Mouse (Mus musculus) stomach, embryonic 14.5 days (tissue): Measurements from ENCODE around the gene Gm5773. TPM values are rescaled to one million over a fixed set of nuclear protein-coding genes. Genes with fewer than 3 reads are reported as not detected.
"Not testable (repeated sequence)": the region's sequence is repeated elsewhere in the genome, so short reads cannot be mapped to it uniquely, and the experiment has no call there.

ENCODE experiments used
- ATAC-seq: fragments of 200-750 bp; cut with Nextera tagmentation; 2 replicates; pipeline ENCODE4 v1.8.0; 2017; ENCODE audit warnings: low read depth, moderate TSS enrichment; ENCODE audit not compliant: insufficient number of reproducible peaks, insufficient read depth, low FRiP score
- H3K27ac ChIP-seq: fragments of 300-500 bp; sonication (generic); 2 replicates; pipeline ENCODE4 v1.5.1; 2014; ENCODE audit warnings: mild to moderate bottlenecking, low read length, moderate library complexity, mixed read lengths
- H3K27me3 ChIP-seq: fragments of 300-500 bp; sonication (generic); 2 replicates; pipeline ENCODE4 v1.6.1; 2014; ENCODE audit warnings: low read length, control low read depth, mixed read lengths; ENCODE audit not compliant: control insufficient read depth, insufficient read depth
- H3K36me3 ChIP-seq: fragments of 300-500 bp; sonication (generic); 2 replicates; pipeline ENCODE4 v1.6.1; 2014; ENCODE audit warnings: mild to moderate bottlenecking, control low read depth, low read length, moderate library complexity, mixed read lengths; ENCODE audit not compliant: control insufficient read depth, insufficient read depth
- H3K4me1 ChIP-seq: fragments of 300-500 bp; sonication (generic); 2 replicates; pipeline ENCODE4 v1.6.1; 2014; ENCODE audit warnings: low read length, control low read depth, mixed read lengths; ENCODE audit not compliant: control insufficient read depth, insufficient read depth
- H3K4me2 ChIP-seq: fragments of 300-500 bp; sonication (generic); replicated peaks from 2 replicates; pipeline ENCODE4 v1.6.1; 2014; ENCODE audit warnings: low read depth, low read length, control low read depth
- H3K4me3 ChIP-seq: fragments of 300-500 bp; sonication (generic); 2 replicates; pipeline ENCODE4 v1.5.1; 2014; ENCODE audit warnings: low read depth, low read length, control low read depth
- H3K9ac ChIP-seq: fragments of 300-500 bp; sonication (generic); replicated peaks from 2 replicates; pipeline ENCODE4 v1.6.1; 2014; ENCODE audit warnings: low read depth, mild to moderate bottlenecking, control low read depth, low read length, moderate library complexity, mixed read lengths
- H3K9me3 ChIP-seq: fragments of 300-500 bp; sonication (generic); 2 replicates; pipeline ENCODE4 v1.6.1; 2016; ENCODE audit warnings: low read depth, low read length, control low read depth; ENCODE audit not compliant: control insufficient read depth
- WGBS: fragments of 180-500 bp; shearing (Covaris S2); extraction: QIAGEN DNeasy Blood & Tissue Kit; methylation state at CpG from one replicate; pipeline ENCODE4 v1.1.7; 2014; 5-methylcytosine and 5-hydroxymethylcytosine counted together
- polyA plus RNA-seq: library from polyadenylated mRNA; unstranded; fragments of >200 nt; fragmentation: Nextera tagmentation; extraction: Ambion mirVana; gene quantifications from 2 replicates; pipeline ENCODE4 v1.2.1, GENCODE M21; 2014

Gene Gm5773
- not detected in 2 replicates for polyA plus RNA-seq

GRCm38 (mm10) chr3:93772700-93773099 lies at the start of gene Gm5773:
Gene Gm5773, plus strand, starts transcription at chr3:93773000.
- not testable (repeated sequence) for H3K4me2 ChIP-seq, H3K27me3 ChIP-seq, H3K9ac ChIP-seq, ATAC-seq, H3K4me1 ChIP-seq, H3K9me3 ChIP-seq, H3K27ac ChIP-seq, H3K4me3 ChIP-seq, H3K36me3 ChIP-seq
- WGBS = 83% methylated on average over 1 of the region's 1 CpGs

- H3K9ac ChIP-seq, H3K4me3 ChIP-seq, H3K27me3 ChIP-seq, H3K4me1 ChIP-seq, ATAC-seq, H3K9me3 ChIP-seq, H3K4me2 ChIP-seq, H3K36me3 ChIP-seq, H3K27ac ChIP-seq: not testable (repeated sequence)
- WGBS = 100% methylated on average over 1 of the region's 1 CpGs
These were observed 27.3 kb upstream of the Gm5773 start for GRCm38 (mm10) chr3:93745475-93745874.

- not testable (repeated sequence) for H3K4me1 ChIP-seq, H3K36me3 ChIP-seq, H3K4me2 ChIP-seq, H3K4me3 ChIP-seq, H3K27ac ChIP-seq, H3K9ac ChIP-seq, ATAC-seq, H3K9me3 ChIP-seq, H3K27me3 ChIP-seq
- WGBS = 87% methylated on average over 18 of the region's 18 CpGs
These were observed 18.8 kb upstream of the Gm5773 start for GRCm38 (mm10) chr3:93754022-93754421.

GRCm38 (mm10) chr3:93796098-93796497 lies 23.3 kb downstream of the Gm5773 start, which contains the start of gene Tdpoz4:
Gene Tdpoz4, plus strand, starts transcription at chr3:93796398.
- H3K4me2 ChIP-seq, ATAC-seq, H3K27me3 ChIP-seq: not testable (repeated sequence)

GRCm38 (mm10) chr3:93813341-93813740 lies 40.5 kb downstream of the Gm5773 start:
- not testable (repeated sequence) for H3K4me2 ChIP-seq, H3K9ac ChIP-seq, H3K4me1 ChIP-seq, H3K27me3 ChIP-seq, H3K27ac ChIP-seq, ATAC-seq, H3K4me3 ChIP-seq, H3K9me3 ChIP-seq, H3K36me3 ChIP-seq

More at GRCm38 (mm10) chr3:93796098-93796497, 23.3 kb downstream of the Gm5773 start, which contains the start of gene Tdpoz4:
- H3K9me3 ChIP-seq, H3K4me3 ChIP-seq, H3K36me3 ChIP-seq, H3K4me1 ChIP-seq, H3K27ac ChIP-seq, H3K9ac ChIP-seq: not testable (repeated sequence)

Other genes with a start within 250 kb of the Gm5773 start
- 430 TPM in 2 replicates for gene S100a10, start 217.9 kb upstream of the Gm5773 start, polyA plus RNA-seq
- gene Tdpoz2, start 120.3 kb upstream of the Gm5773 start, polyA plus RNA-seq = not detected in 2 replicates
- gene Tdpoz1, start 96.7 kb upstream of the Gm5773 start, polyA plus RNA-seq = not detected in 2 replicates
- gene Gm37596, start 79.9 kb upstream of the Gm5773 start, polyA plus RNA-seq = not detected in 2 replicates
- gene Tdpoz4, start 23.4 kb downstream of the Gm5773 start, polyA plus RNA-seq = not detected in 2 replicates
- not detected in 2 replicates for gene Tdpoz3, start 53.0 kb downstream of the Gm5773 start, polyA plus RNA-seq
- gene Gm9117, start 170.5 kb downstream of the Gm5773 start, polyA plus RNA-seq = not detected in 2 replicates
- not detected in 2 replicates for gene Tdpoz5, start 188.3 kb downstream of the Gm5773 start, polyA plus RNA-seq